In the genomic region with DNA sequence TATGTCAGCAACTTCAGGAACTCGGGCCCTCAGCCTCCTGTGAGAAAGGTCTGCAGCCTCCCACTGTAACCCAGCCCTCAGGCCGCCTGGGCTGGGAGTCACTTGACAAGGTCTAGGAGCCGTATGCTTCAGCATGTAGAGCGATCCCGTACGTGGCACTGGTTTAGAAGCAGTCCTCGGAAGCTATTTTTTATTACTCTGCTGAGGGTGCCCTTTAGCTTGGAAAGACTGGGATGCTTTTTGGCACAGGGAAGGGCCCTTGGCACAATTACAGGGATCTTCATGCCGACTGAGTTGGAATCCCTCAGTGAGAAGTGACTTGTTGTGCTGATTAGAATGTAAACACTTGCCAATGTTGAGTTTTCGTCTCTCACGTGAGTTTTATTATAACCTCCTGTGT, we compare ENCODE assay signal across 10 mouse cellular contexts.
DNase-seq lines count a peak whose midpoint lies in the region; ATAC-seq and TF ChIP-seq lines count a peak whose summit lies in the region.
"Had no signal": no experiment of that assay in that cellular context is flagged by ENCODE, and none has a peak within 500 bp of the region (broad histone marks: within the 10 kb centered on the region; RNA-seq: fewer than 3 reads in every experiment).

No protein-coding gene starts in this region.

- TF ChIP-seq CTCF in lung, adult 2 months (IDR thresholded peaks at IDR 0.05; ENCODE audit: insufficient read depth, low read length) = no peak

- H3K27me3 ChIP-seq in embryonic facial prominence, embryonic 14.5 days (replicated peaks; ENCODE audit: control insufficient read depth, insufficient read depth, low read length) = no peaks in the 10 kb centered on the region
- H3K27me3 ChIP-seq in embryonic facial prominence, embryonic 10.5 days (replicated peaks; ENCODE audit: low read depth, poor library complexity, severe bottlenecking) = peaks cover 85% of the 10 kb centered on the region
- no peaks in the 10 kb centered on the region for H3K27me3 ChIP-seq in stomach, embryonic 14.5 days (ENCODE audit: control insufficient read depth, insufficient read depth, low read length)
- H3K27me3 ChIP-seq: megakaryocyte, embryonic 14.5 days had no signal

- ATAC-seq in embryonic facial prominence, embryonic 14.5 days (ENCODE audit: low read depth) = no peak
- no peak for ATAC-seq in stomach, embryonic 14.5 days (ENCODE audit: insufficient number of reproducible peaks, insufficient read depth, low FRiP score, low read depth)
- no peak for ATAC-seq in megakaryocyte progenitor cell, adult 5-6 weeks (replicated peaks; ENCODE audit: poor library complexity)

- no peak overlapping the region for H3K4me2 ChIP-seq in embryonic facial prominence, embryonic 14.5 days (ENCODE audit: low read depth, low read length)
- H3K4me2 ChIP-seq in stomach, embryonic 14.5 days (replicated peaks; ENCODE audit: low read depth, low read length) = no peak overlapping the region

- WGBS in embryonic facial prominence, embryonic 14.5 days = 58% methylated on average over 10 of the region's 10 CpGs
- 84% methylated on average over 10 of the region's 10 CpGs for WGBS in embryonic facial prominence, embryonic 10.5 days
- WGBS in lung, adult 2 months = 28% methylated on average over 10 of the region's 10 CpGs
- WGBS in stomach, embryonic 14.5 days = 38% methylated on average over 10 of the region's 10 CpGs

- no peak overlapping the region for H3K4me3 ChIP-seq in embryonic facial prominence, embryonic 14.5 days (ENCODE audit: low read depth, low read length)
- no peak overlapping the region for H3K4me3 ChIP-seq in embryonic facial prominence, embryonic 10.5 days
- no peak overlapping the region for H3K4me3 ChIP-seq in lung, adult 2 months (replicated peaks; ENCODE audit: extremely low read depth, low read depth, low read length)
- H3K4me3 ChIP-seq in stomach, embryonic 14.5 days (ENCODE audit: low read depth, low read length) = no peak overlapping the region
- H3K4me3 ChIP-seq: layer of hippocampus, adult 2 months; megakaryocyte, embryonic 14.5 days had no signal

- DNase-seq in embryonic facial prominence, embryonic 14.5 days (ENCODE audit: low spot score) = peak; percentile 48
- DNase-seq in embryonic facial prominence, embryonic 10.5 days (ENCODE audit: low spot score) = no peak
- DNase-seq in lung, adult 18-20 months = peak; percentile 40 to 49
- DNase-seq in lung, adult 2 months = no peak
- DNase-seq in heart, postnatal 14 days = peak; percentile 47 to 53
- no peak for DNase-seq in frontal cortex, postnatal 14 days (ENCODE audit: low spot score in 2 of 2)

- H3K36me3 ChIP-seq in embryonic facial prominence, embryonic 14.5 days (ENCODE audit: control insufficient read depth, insufficient read depth, low read length) = no peaks in the 10 kb centered on the region
- H3K36me3 ChIP-seq in embryonic facial prominence, embryonic 10.5 days (replicated peaks) = no peaks in the 10 kb centered on the region
- no peaks in the 10 kb centered on the region for H3K36me3 ChIP-seq in stomach, embryonic 14.5 days (ENCODE audit: control insufficient read depth, insufficient read depth, low read length)

- H3K9me3 ChIP-seq in embryonic facial prominence, embryonic 14.5 days (ENCODE audit: control insufficient read depth, low read length) = no peaks in the 10 kb centered on the region
- H3K9me3 ChIP-seq in embryonic facial prominence, embryonic 10.5 days = no peaks in the 10 kb centered on the region
- no peaks in the 10 kb centered on the region for H3K9me3 ChIP-seq in stomach, embryonic 14.5 days (ENCODE audit: control insufficient read depth, low read depth, low read length)
- H3K9me3 ChIP-seq: megakaryocyte, embryonic 14.5 days had no signal

- no peak overlapping the region for H3K9ac ChIP-seq in embryonic facial prominence, embryonic 14.5 days (ENCODE audit: low read depth, low read length)
- no peak overlapping the region for H3K9ac ChIP-seq in stomach, embryonic 14.5 days (replicated peaks; ENCODE audit: low read depth, low read length)

- TF ChIP-seq POLR2A in lung, adult 2 months (IDR thresholded peaks at IDR 0.05; ENCODE audit: borderline replicate concordance, extremely low read depth, low read depth, low read length) = no peak

- intact Hi-C loops in heart, postnatal 14 days (cut with DNase I) = no loop called here

- no peak overlapping the region for H3K27ac ChIP-seq in embryonic facial prominence, embryonic 14.5 days (replicated peaks; ENCODE audit: low read depth, low read length)
- no peak overlapping the region for H3K27ac ChIP-seq in embryonic facial prominence, embryonic 10.5 days (replicated peaks)
- H3K27ac ChIP-seq in stomach, embryonic 14.5 days (ENCODE audit: low read length) = peak overlapping the region; percentile 10; the same call in 1 of the 2 replicates
- H3K27ac ChIP-seq: layer of hippocampus, adult 2 months had no signal

- peaks cover 14% of the 10 kb centered on the region for H3K4me1 ChIP-seq in embryonic facial prominence, embryonic 14.5 days (ENCODE audit: control insufficient read depth, insufficient read depth, low read length)
- H3K4me1 ChIP-seq in embryonic facial prominence, embryonic 10.5 days = peaks cover 73% of the 10 kb centered on the region
- peaks cover 13% of the 10 kb centered on the region; the same call in 1 of the 2 replicates for H3K4me1 ChIP-seq in lung, adult 2 months (ENCODE audit: control insufficient read depth, insufficient read depth, low read length)
- peaks cover 23% of the 10 kb centered on the region; the same call in 1 of the 2 replicates for H3K4me1 ChIP-seq in stomach, embryonic 14.5 days (ENCODE audit: control insufficient read depth, insufficient read depth, low read length)

Comparison
In these comparisons a context has a peak if more than half of its experiments do, and no peak if none do; other contexts are left out.
1. DNase-seq: peak in embryonic facial prominence, embryonic 14.5 days (single experiment), lung, adult 18-20 months (2 of 2) and heart, postnatal 14 days (2 of 2); none in embryonic facial prominence, embryonic 10.5 days (single experiment), lung, adult 2 months (single experiment) and frontal cortex, postnatal 14 days (0 of 2).